Mouse (Mus musculus) bone marrow macrophage, adult 2 months (primary cell): ENCODE results near the gene Camsap2.

Experiments used
- CTCF ChIP-seq: IDR thresholded peaks from 2 replicates; pipeline ENCODE4 v1.5.1; 2012; ENCODE audit warnings: low read depth, mild to moderate bottlenecking, low read length, moderate library complexity
- POLR2A ChIP-seq: IDR thresholded peaks from 2 replicates; pipeline ENCODE4 v1.6.1; 2012; ENCODE audit warnings: mild to moderate bottlenecking, low read depth, low read length, borderline replicate concordance

DNA sequence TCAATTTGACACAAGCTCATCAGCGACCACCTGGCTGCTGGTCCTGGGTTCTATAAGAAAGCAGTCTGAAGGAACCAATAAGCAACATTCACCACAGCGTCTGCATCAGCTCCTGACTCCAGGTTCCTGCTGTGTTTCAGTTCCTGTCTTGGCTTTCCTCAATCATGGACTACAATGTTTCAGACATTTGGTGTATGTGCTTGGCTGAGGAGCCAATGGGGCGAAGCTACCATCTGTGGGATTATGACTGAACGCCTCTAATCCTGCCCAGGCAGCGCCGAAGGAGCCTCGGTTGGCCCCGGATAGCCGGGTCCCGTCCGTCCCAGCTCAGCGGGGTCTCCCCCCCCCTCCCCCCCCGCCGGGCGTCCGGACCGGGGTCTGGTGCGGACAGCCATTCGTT, 18.8 kb upstream of the Camsap2 start:
- no peak for TF ChIP-seq CTCF
- TF ChIP-seq POLR2A = no peak
